Mouse (Mus musculus): Measurements from ENCODE around the gene Ndufs2. TPM values are rescaled to one million over a fixed set of nuclear protein-coding genes. Genes with fewer than 3 reads are reported as not detected.

Ndufs2 gene
- polyA plus RNA-seq, 1 experiment from 2014 or later = 260 TPM

- Histone ChIP-seq H3K27me3 (replicated peaks; ENCODE audit: control insufficient read depth, insufficient read depth, low read length) (no peaks in the 10 kb centered on the region), H3K9me3 (replicated peaks; ENCODE audit: control insufficient read depth, low read length) (no peaks in the 10 kb centered on the region), H3K36me3 (ENCODE audit: control insufficient read depth, insufficient read depth, low read length) (no peaks in the 10 kb centered on the region), H3K4me2 (ENCODE audit: low read length) (peak overlapping the region; percentile 52), H3K27ac (ENCODE audit: low read depth, low read length) (peak overlapping the region; percentile 58; the same call in 1 of the 2 replicates), H3K9ac (ENCODE audit: low read length) (0 out of 2 replicates have a peak overlapping the region, but pooled peaks have one; percentile 32), H3K4me1 (ENCODE audit: control insufficient read depth, insufficient read depth, low read length) (peaks cover 31% of the 10 kb centered on the region), H3K4me3 (ENCODE audit: low read depth, low read length) (peak overlapping the region; percentile 1; the same call in 1 of the 2 replicates)
- no peak for DNase-seq (ENCODE audit: low spot score)
- 52% methylated on average over 17 of the region's 17 CpGs for WGBS
- ATAC-seq = no peak
Measured at GRCm38 (mm10) chr1:171252415-171252814, 1.2 kb upstream of the Ndufs2 start.

GRCm38 (mm10) chr1:171251594-171252324 is 571 bp upstream of the Ndufs2 start:
- ATAC-seq (no peak), DNase-seq (ENCODE audit: low spot score) (no peak)
- Histone ChIP-seq H3K4me2 (ENCODE audit: low read length) (peak overlapping the region; percentile 52), H3K4me3 (ENCODE audit: low read depth, low read length) (peak overlapping the region; percentile 21; the same call in 1 of the 2 replicates), H3K4me1 (ENCODE audit: control insufficient read depth, insufficient read depth, low read length) (peaks cover 31% of the 10 kb centered on the region), H3K27ac (ENCODE audit: low read depth, low read length) (peak overlapping the region; percentile 58; the same call in 1 of the 2 replicates), H3K9ac (ENCODE audit: low read length) (peak overlapping the region; percentile 55; the same call in 1 of the 2 replicates), H3K27me3 (replicated peaks; ENCODE audit: control insufficient read depth, insufficient read depth, low read length) (no peaks in the 10 kb centered on the region), H3K9me3 (replicated peaks; ENCODE audit: control insufficient read depth, low read length) (no peaks in the 10 kb centered on the region), H3K36me3 (ENCODE audit: control insufficient read depth, insufficient read depth, low read length) (no peaks in the 10 kb centered on the region)
- WGBS = 6% methylated on average over 13 of the region's 13 CpGs

GRCm38 (mm10) chr1:171249913-171250600 is 1.1 kb downstream of the Ndufs2 start, which contains the start of gene Adamts4:
Gene Adamts4 (plus strand): TSS chr1:171250421.
- peak within 1 kb of the TSS; percentile 52 for H3K4me2 ChIP-seq (ENCODE audit: low read length)
- peak within 1 kb of the TSS; percentile 76 for H3K27ac ChIP-seq (ENCODE audit: low read depth, low read length)
- ATAC-seq (peak; percentile 40; the same call in 1 of the 2 replicates), DNase-seq (ENCODE audit: low spot score) (peak; percentile 76)
- no peaks in the 10 kb centered on the region for H3K27me3 ChIP-seq (replicated peaks; ENCODE audit: control insufficient read depth, insufficient read depth, low read length)
- H3K4me3 ChIP-seq (ENCODE audit: low read depth, low read length) = peak within 1 kb of the TSS; percentile 21
- no peaks in the 10 kb centered on the region for H3K36me3 ChIP-seq (ENCODE audit: control insufficient read depth, insufficient read depth, low read length)
- 15% methylated on average over 5 of the region's 5 CpGs for WGBS
- H3K9me3 ChIP-seq (replicated peaks; ENCODE audit: control insufficient read depth, low read length) = no peaks in the 10 kb centered on the region
- H3K4me1 ChIP-seq (ENCODE audit: control insufficient read depth, insufficient read depth, low read length) = peaks cover 37% of the 10 kb centered on the region
- H3K9ac ChIP-seq (ENCODE audit: low read length) = peak within 1 kb of the TSS; percentile 55

- no peak overlapping the region for H3K27ac ChIP-seq (ENCODE audit: low read depth, low read length)
- WGBS = 43% methylated on average over 3 of the region's 3 CpGs
Measured at GRCm38 (mm10) chr1:171248386-171249226, 2.6 kb downstream of the Ndufs2 start.

GRCm38 (mm10) chr1:171247916-171248315 is 3.3 kb downstream of the Ndufs2 start:
- 23% methylated on average over 4 of the region's 4 CpGs for WGBS
- ATAC-seq = no peak
- Histone ChIP-seq H3K9me3 (replicated peaks; ENCODE audit: control insufficient read depth, low read length) (no peaks in the 10 kb centered on the region), H3K4me1 (ENCODE audit: control insufficient read depth, insufficient read depth, low read length) (peaks cover 37% of the 10 kb centered on the region), H3K4me3 (ENCODE audit: low read depth, low read length) (no peak overlapping the region), H3K4me2 (ENCODE audit: low read length) (peak overlapping the region; percentile 71), H3K9ac (ENCODE audit: low read length) (peak overlapping the region; percentile 56), H3K36me3 (ENCODE audit: control insufficient read depth, insufficient read depth, low read length) (peaks cover 14% of the 10 kb centered on the region; the same call in 1 of the 2 replicates), H3K27me3 (replicated peaks; ENCODE audit: control insufficient read depth, insufficient read depth, low read length) (no peaks in the 10 kb centered on the region), H3K27ac (ENCODE audit: low read depth, low read length) (peak overlapping the region; percentile 78)
- no peak for DNase-seq (ENCODE audit: low spot score)

More at GRCm38 (mm10) chr1:171248386-171249226, 2.6 kb downstream of the Ndufs2 start:
- H3K27me3 ChIP-seq (replicated peaks; ENCODE audit: control insufficient read depth, insufficient read depth, low read length) = no peaks in the 10 kb centered on the region
- H3K4me3 ChIP-seq (ENCODE audit: low read depth, low read length) = no peak overlapping the region
- H3K9ac ChIP-seq (ENCODE audit: low read length) = no peak overlapping the region
- no peak overlapping the region for H3K4me2 ChIP-seq (ENCODE audit: low read length)
- DNase-seq (ENCODE audit: low spot score) (no peak), ATAC-seq (no peak)
- H3K9me3 ChIP-seq (replicated peaks; ENCODE audit: control insufficient read depth, low read length) = no peaks in the 10 kb centered on the region
- H3K4me1 ChIP-seq (ENCODE audit: control insufficient read depth, insufficient read depth, low read length) = peaks cover 37% of the 10 kb centered on the region
- peaks cover 7% of the 10 kb centered on the region; the same call in 1 of the 2 replicates for H3K36me3 ChIP-seq (ENCODE audit: control insufficient read depth, insufficient read depth, low read length)

- Histone ChIP-seq H3K36me3 (ENCODE audit: control insufficient read depth, insufficient read depth, low read length) (peaks cover 18% of the 10 kb centered on the region), H3K4me2 (ENCODE audit: low read length) (peak overlapping the region; percentile 71), H3K4me3 (ENCODE audit: low read depth, low read length) (peak overlapping the region; percentile 73), H3K27ac (ENCODE audit: low read depth, low read length) (peak overlapping the region; percentile 78), H3K9me3 (replicated peaks; ENCODE audit: control insufficient read depth, low read length) (no peaks in the 10 kb centered on the region), H3K9ac (ENCODE audit: low read length) (peak overlapping the region; percentile 56), H3K27me3 (replicated peaks; ENCODE audit: control insufficient read depth, insufficient read depth, low read length) (no peaks in the 10 kb centered on the region), H3K4me1 (ENCODE audit: control insufficient read depth, insufficient read depth, low read length) (peaks cover 33% of the 10 kb centered on the region)
- WGBS = 16% methylated on average over 13 of the region's 13 CpGs
- DNase-seq (ENCODE audit: low spot score) (no peak), ATAC-seq (no peak; the same call in 1 of the 2 replicates)
Measured at GRCm38 (mm10) chr1:171247453-171247841, 3.7 kb downstream of the Ndufs2 start.

- Histone ChIP-seq H3K4me1 (ENCODE audit: control insufficient read depth, insufficient read depth, low read length) (peaks cover 29% of the 10 kb centered on the region), H3K27ac (ENCODE audit: low read depth, low read length) (peak overlapping the region; percentile 78), H3K4me2 (ENCODE audit: low read length) (peak overlapping the region; percentile 88), H3K4me3 (ENCODE audit: low read depth, low read length) (peak overlapping the region; percentile 73), H3K9ac (ENCODE audit: low read length) (peak overlapping the region; percentile 91), H3K27me3 (replicated peaks; ENCODE audit: control insufficient read depth, insufficient read depth, low read length) (no peaks in the 10 kb centered on the region), H3K36me3 (ENCODE audit: control insufficient read depth, insufficient read depth, low read length) (peaks cover 23% of the 10 kb centered on the region), H3K9me3 (replicated peaks; ENCODE audit: control insufficient read depth, low read length) (no peaks in the 10 kb centered on the region)
- under 1% methylated on average over 41 of the region's 41 CpGs for WGBS
- ATAC-seq (peak; percentile 93), DNase-seq (ENCODE audit: low spot score) (peak; percentile 100)
Measured at GRCm38 (mm10) chr1:171246709-171247452, 4.3 kb downstream of the Ndufs2 start.

- no peak for DNase-seq (ENCODE audit: low spot score)
- H3K4me2 ChIP-seq (ENCODE audit: low read length) = no peak overlapping the region
- no peak for ATAC-seq
- H3K9me3 ChIP-seq (replicated peaks; ENCODE audit: control insufficient read depth, low read length) = no peaks in the 10 kb centered on the region
- H3K27ac ChIP-seq (ENCODE audit: low read depth, low read length) = no peak overlapping the region
- peaks cover 16% of the 10 kb centered on the region for H3K4me1 ChIP-seq (ENCODE audit: control insufficient read depth, insufficient read depth, low read length)
- H3K36me3 ChIP-seq (ENCODE audit: control insufficient read depth, insufficient read depth, low read length) = peaks cover 38% of the 10 kb centered on the region
- no peak overlapping the region for H3K4me3 ChIP-seq (ENCODE audit: low read depth, low read length)
- no peak overlapping the region for H3K9ac ChIP-seq (ENCODE audit: low read length)
- H3K27me3 ChIP-seq (replicated peaks; ENCODE audit: control insufficient read depth, insufficient read depth, low read length) = no peaks in the 10 kb centered on the region
- 93% methylated on average over 8 of the region's 8 CpGs for WGBS
Measured at GRCm38 (mm10) chr1:171245353-171245752, 5.8 kb downstream of the Ndufs2 start.
